Mouse (Mus musculus) cerebellum, postnatal 14 days (tissue): ENCODE results near the gene Rtl10.

Experiments
- DNase-seq, 2 experiments: peaks; one replicate each; pipeline ENCODE4 v3.0.0; 2021; ENCODE audit warnings: mixed read lengths in 2 of 2

The Rtl10 gene

GRCm38 (mm10) chr16:18498558-18498990 lies at the start of gene Rtl10, which contains the start of gene Gnb1l:
TSS of gene Rtl10 (plus strand) at chr16:18498901.
TSS of gene Gnb1l (plus strand) at chr16:18498713.
- peak; percentile 98 for DNase-seq

- DNase-seq, result no peak
Observed at GRCm38 (mm10) chr16:18449005-18449404, 49.7 kb upstream of the Rtl10 start.

GRCm38 (mm10) chr16:18451486-18452181 lies 47.1 kb upstream of the Rtl10 start:
- DNase-seq, result peak; percentile 62 to 64

- DNase-seq, result no peak
Observed at GRCm38 (mm10) chr16:18452361-18452862, 46.3 kb upstream of the Rtl10 start.

- DNase-seq, result no peak
Observed at GRCm38 (mm10) chr16:18453846-18454245, 44.9 kb upstream of the Rtl10 start.

GRCm38 (mm10) chr16:18455407-18455806 lies 43.3 kb upstream of the Rtl10 start:
- DNase-seq, result no peak

GRCm38 (mm10) chr16:18458661-18459060 lies 40.0 kb upstream of the Rtl10 start:
- DNase-seq, result no peak

- DNase-seq, result no peak
Observed at GRCm38 (mm10) chr16:18459335-18459954, 39.3 kb upstream of the Rtl10 start.

GRCm38 (mm10) chr16:18459955-18460370 lies 38.7 kb upstream of the Rtl10 start:
- no peak for DNase-seq

- DNase-seq, result no peak
Observed at GRCm38 (mm10) chr16:18460826-18461225, 37.9 kb upstream of the Rtl10 start.

GRCm38 (mm10) chr16:18462031-18462430 lies 36.7 kb upstream of the Rtl10 start:
- no peak for DNase-seq

GRCm38 (mm10) chr16:18462598-18462997 lies 36.1 kb upstream of the Rtl10 start:
- no peak for DNase-seq

GRCm38 (mm10) chr16:18464271-18464670 lies 34.4 kb upstream of the Rtl10 start:
- DNase-seq, result no peak

- no peak for DNase-seq
Observed at GRCm38 (mm10) chr16:18470829-18471228, 27.9 kb upstream of the Rtl10 start.

GRCm38 (mm10) chr16:18471381-18471955 lies 27.2 kb upstream of the Rtl10 start:
- DNase-seq, result no peak

GRCm38 (mm10) chr16:18471976-18472375 lies 26.7 kb upstream of the Rtl10 start:
- DNase-seq, result no peak

- DNase-seq, result no peak
Observed at GRCm38 (mm10) chr16:18472416-18472815, 26.3 kb upstream of the Rtl10 start.

GRCm38 (mm10) chr16:18472976-18473375 lies 25.7 kb upstream of the Rtl10 start:
- no peak for DNase-seq

- no peak for DNase-seq
Observed at GRCm38 (mm10) chr16:18474021-18474420, 24.7 kb upstream of the Rtl10 start.

GRCm38 (mm10) chr16:18477996-18478395 lies 20.7 kb upstream of the Rtl10 start:
- DNase-seq, result no peak

- no peak for DNase-seq
Observed at GRCm38 (mm10) chr16:18479667-18480066, 19.0 kb upstream of the Rtl10 start.

GRCm38 (mm10) chr16:18480933-18481485 lies 17.7 kb upstream of the Rtl10 start:
- DNase-seq, result no peak

- no peak for DNase-seq
Observed at GRCm38 (mm10) chr16:18482431-18482830, 16.3 kb upstream of the Rtl10 start.

- DNase-seq, result no peak
Observed at GRCm38 (mm10) chr16:18483839-18484238, 14.9 kb upstream of the Rtl10 start.
